Mouse (Mus musculus): ENCODE measurements around the gene Mllt3. TPM values are rescaled to one million over a fixed set of nuclear protein-coding genes. Genes with fewer than 3 reads are reported as not detected.

The Mllt3 gene
- polyA plus RNA-seq, 1 experiment, result 3.9 TPM

GRCm38 (mm10) chr4:87881583-87881982, 151.6 kb downstream of the Mllt3 start:
- DNase-seq (ENCODE audit: low read depth), result no peak

DNA sequence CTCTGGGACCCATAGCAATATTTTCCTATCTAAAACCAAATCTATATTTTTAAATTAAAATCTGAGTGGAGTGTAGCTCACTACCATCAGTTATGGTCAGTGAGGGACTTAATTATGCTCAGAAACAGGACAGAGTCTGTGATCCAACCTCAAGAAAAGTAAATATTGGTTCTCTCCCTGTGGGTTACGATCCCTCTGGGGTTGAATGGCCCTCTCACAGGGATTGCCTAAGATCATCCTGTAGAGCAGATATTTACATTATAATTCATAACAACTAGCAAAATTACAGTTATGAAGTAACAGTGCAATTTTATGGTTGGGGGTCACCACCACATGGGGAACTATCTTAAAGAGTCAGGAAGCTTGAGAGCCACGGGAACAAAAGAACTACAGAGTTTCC, 152.9 kb downstream of the Mllt3 start:
- no peak for DNase-seq (ENCODE audit: low read depth)

DNA sequence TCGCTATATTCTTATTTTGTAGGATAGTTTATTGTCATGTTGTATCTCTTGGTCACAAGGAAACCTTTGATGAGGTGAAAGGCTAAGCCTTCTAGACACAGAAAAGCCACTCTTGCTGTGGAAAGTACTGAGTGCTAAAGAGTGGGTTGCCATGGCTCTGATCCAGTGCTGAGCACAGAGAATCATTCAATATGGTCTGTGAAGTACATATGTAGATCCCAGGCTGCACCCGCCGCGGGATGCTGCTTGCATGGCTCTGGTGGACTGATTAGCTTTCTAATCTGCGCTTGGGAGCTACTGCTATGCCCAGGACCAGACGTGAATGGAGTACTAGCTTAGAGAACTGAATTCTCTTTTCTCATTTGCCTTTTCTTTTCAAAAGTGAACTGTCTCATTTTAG, 154.5 kb downstream of the Mllt3 start:
- no peak for DNase-seq (ENCODE audit: low read depth)

GRCm38 (mm10) chr4:87870563-87870962, 162.6 kb downstream of the Mllt3 start:
- peak; percentile 19 for DNase-seq (ENCODE audit: low read depth)

DNA sequence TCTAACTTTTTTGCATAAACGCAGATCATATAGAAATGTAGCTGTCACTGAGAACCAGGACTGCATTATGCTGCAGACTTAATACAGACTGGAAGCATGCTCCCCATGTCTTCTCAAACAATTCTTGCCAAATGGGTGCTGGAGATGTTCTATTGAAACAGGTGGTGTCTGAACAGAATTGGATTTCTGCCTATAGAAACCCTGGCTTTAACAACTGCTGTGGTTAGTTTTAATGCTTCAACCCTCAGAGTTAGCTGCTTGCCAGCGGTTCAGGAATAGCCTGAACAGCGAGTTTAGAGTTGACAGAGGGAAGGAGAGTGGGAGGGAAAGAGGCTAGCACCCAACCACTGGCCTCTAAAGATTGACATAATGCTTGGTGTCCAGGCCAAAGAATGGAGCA, 166.6 kb downstream of the Mllt3 start:
- DNase-seq (ENCODE audit: low read depth), result peak; percentile 89

DNA sequence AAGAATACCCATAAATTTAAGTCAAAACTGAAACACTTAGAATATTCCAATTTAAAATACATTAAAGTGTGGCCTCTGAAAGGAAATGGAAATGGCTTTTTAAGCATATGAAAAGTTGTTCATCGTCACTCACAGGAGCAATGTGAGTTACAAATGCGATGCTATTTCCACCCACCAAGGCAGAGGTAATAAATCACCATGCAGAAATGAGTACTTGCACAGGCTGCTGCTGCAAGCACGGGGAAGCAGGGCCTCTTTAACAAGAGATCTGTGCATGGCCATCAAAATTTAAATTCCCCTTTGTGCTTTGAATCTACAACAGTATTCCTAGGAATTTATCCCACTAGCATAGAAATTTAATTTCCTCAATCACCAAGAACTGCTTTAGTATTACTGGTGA, 167.3 kb downstream of the Mllt3 start:
- DNase-seq (ENCODE audit: low read depth), result no peak

DNA sequence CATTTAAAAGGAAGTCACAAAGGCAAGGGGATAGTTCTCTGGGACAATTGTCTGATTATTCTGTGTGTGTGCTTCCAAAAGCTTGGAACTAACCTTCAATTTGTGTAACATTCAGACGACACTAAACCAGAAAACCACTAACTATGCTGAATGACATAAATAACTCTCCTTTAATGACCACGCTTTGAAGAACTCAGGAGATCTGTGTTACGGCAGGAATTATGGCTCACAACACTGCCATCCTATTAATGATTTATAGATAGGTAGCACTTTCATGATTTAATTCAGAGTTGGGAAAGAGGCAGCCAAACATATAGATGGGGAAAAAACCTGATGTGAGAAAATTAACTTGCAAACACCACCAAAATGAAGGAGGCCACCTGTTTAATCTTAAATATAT, 168.1 kb downstream of the Mllt3 start:
- DNase-seq (ENCODE audit: low read depth), result no peak

DNA sequence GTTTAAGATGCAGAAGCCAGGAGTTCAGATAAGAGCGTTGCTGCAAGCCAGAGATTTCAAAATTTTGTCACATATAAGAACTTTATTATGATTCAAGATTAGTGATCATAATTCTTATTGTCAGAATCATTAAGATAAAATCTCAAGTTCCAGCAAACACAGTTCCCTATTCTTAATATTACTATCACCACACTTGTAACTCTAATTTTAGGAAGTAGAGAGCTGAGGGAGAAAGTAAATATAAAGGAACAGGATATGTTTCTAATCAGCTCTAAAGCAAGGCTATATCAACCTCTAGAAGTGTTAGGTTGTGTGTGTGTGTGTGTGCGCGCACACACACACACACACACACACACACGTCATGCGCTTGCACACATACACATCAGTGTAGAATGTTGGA, 170.0 kb downstream of the Mllt3 start:
- no peak for DNase-seq (ENCODE audit: low read depth)

GRCm38 (mm10) chr4:87860723-87861122, 172.4 kb downstream of the Mllt3 start:
- no peak for DNase-seq (ENCODE audit: low read depth)

DNA sequence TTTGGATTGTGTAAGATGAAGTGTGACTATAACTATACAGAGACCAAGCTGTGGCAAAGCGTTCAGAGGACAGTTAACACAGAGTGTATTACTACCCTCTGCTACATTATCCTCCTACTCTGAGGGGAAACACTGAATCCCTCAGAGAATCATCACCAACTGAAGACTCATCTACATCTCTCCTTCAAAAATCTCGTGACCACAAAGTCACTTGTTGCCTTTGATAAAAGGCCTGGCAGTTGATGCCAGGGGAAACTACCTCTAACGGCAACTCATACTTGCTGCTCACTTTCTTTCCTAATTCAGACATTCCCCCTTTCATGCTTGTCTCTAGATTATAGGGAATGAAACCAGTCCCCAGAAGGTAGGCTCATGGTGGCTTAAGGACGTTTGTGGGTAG, 174.0 kb downstream of the Mllt3 start:
- no peak for DNase-seq (ENCODE audit: low read depth)

DNA sequence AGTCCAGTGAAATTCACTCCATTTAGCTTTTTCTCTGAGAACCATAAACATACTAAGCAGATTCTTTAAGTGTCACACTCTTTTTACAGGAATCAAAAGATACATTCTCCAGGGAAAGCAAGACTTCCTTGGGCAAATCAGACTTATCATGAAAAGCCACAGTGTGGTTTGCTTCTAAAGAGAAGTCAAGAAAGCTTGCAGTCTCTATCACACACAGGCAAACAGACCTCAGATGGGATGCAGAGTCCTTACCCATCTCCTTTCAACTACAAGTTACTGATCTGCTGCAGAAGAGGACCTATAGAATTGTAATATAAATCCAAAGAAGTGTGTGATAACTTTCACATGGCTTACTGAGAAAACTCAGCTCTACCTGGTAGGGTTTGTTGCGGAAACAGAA, 175.2 kb downstream of the Mllt3 start:
- DNase-seq (ENCODE audit: low read depth), result no peak

DNA sequence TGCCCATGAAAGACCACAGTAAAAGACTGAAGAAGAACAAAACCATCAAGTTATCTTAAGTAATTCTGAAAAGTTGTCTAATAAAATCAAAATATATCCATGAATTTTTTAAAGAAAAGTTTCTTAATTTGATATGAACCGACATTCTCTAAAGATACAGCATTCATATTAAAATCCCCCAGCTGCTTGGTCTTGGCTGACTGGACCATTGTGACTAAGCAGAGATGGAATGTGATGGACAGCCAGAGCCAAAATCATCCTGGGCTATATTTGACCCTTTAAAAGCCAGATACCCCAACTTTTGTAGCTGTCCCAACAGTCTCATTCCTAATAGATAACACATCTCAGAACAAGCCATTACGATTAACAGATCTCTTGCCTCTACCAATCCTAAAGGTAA, 180.7 kb downstream of the Mllt3 start:
- no peak for DNase-seq (ENCODE audit: low read depth)

DNA sequence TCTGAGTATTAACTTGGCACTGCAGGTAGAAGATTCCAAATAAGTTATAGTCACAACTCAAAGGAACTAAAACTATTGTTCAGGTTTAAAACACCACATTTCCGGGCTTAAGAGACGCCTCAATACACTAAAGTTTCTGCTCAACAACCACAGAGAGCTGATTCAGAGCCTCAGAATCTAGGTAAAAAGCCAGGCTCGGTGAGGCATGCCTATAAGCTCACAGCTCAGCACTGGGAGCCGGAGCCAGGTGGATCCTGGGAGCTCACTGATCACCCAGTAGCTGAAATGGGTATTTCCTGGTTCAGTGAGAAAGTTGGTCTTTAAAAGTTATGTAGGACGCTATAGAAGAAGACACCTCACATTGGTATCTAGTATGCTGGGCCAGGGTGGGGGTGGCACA, 183.1 kb downstream of the Mllt3 start:
- DNase-seq (ENCODE audit: low read depth), result no peak

DNA sequence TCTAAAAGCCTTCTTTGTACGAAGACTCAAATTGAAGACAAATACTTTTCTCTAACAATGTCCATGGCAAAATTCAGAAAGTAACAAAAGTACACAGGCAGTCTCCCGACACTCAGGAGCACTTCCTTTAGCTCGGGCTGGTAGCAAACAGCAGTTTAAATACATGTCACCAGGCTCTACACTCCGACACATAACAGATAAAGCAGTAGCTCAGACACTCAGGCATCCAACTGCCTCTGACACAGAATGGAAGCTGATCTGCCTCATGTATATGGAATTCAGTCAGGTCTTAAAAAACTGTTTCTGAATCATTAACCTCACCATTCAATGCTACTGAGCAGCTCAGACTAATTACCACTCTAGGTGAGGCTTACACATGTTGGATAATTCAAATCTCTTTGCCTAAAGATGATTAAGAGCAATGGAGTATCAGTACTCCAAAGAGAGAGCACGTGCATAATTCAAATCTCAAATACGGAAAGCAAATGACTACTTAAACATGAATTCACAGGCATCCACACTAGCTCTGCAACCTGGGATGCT, 188.4 kb downstream of the Mllt3 start:
- no peak for DNase-seq (ENCODE audit: low read depth)

GRCm38 (mm10) chr4:87840210-87840910, 192.8 kb downstream of the Mllt3 start:
- DNase-seq (ENCODE audit: low read depth), result no peak

- DNase-seq (ENCODE audit: low read depth), result no peak
Measured at GRCm38 (mm10) chr4:87838716-87839115, 194.4 kb downstream of the Mllt3 start.

- DNase-seq (ENCODE audit: low read depth), result no peak
Measured at GRCm38 (mm10) chr4:87837471-87838361, 195.4 kb downstream of the Mllt3 start.

- DNase-seq (ENCODE audit: low read depth), result no peak
Measured at GRCm38 (mm10) chr4:87836257-87836656, 196.9 kb downstream of the Mllt3 start.

DNA sequence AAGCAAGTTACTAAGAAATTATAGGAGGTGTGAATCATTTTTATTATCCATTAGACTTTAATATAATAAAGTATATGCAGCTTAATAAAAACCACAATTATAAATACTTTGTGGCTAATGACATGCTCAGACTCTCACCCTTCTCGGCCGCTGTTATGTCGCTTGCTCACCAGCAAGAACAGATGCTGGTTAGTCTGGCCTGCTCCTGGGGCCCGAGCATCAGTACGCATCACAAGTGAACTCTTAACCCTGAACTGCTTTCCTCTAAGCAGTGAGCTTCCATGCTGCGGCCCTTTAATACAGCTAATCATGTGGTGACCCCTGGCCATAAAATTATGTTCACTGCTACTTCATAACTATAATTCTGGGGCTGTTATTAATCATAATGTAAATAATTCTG, 198.0 kb downstream of the Mllt3 start:
- DNase-seq (ENCODE audit: low read depth), result no peak

DNA sequence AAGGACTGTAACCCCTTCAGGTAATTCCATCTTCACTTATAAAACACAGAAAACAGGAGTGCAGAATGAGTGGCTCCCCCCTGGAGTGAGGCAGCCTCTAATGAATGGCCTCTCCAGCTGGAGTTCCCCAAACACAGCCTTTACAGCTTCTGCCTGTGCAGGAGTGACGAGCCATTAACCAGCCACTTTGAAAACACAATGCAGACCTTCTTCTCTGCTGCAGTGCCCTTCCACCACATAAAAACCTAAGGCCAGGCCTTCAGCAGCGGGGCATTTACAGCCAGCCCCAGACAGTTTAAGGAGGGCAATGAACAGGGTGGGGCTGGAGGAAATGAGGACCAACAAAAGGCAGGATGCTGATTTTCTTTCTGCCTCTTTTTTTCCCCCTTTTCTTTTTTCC, 198.9 kb downstream of the Mllt3 start:
- no peak for DNase-seq (ENCODE audit: low read depth)

DNA sequence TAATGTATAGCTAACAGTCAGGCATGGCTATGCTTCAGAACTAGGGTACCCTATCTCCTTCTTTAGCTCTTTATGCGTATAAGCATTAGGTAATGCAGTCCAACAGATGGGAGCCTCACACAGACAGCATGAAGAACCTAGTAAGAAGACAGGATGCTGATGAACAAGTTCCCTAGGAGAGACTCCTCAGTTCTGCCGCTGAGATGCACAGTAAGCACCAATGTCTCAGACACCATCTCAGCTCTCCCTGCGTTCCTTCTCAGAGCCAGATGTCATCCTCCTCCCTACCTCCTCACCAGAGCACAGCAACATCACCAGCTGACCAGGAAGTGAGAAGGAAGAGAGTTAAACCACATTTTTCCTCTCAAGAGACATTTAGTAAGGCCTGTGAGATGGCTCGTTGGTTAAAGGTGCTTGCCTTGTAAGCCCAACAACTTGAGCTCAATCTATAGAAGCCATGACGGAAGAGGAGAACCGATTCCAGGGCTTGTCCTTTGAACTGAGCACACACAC, 202.3 kb downstream of the Mllt3 start:
- DNase-seq (ENCODE audit: low read depth), result no peak

DNA sequence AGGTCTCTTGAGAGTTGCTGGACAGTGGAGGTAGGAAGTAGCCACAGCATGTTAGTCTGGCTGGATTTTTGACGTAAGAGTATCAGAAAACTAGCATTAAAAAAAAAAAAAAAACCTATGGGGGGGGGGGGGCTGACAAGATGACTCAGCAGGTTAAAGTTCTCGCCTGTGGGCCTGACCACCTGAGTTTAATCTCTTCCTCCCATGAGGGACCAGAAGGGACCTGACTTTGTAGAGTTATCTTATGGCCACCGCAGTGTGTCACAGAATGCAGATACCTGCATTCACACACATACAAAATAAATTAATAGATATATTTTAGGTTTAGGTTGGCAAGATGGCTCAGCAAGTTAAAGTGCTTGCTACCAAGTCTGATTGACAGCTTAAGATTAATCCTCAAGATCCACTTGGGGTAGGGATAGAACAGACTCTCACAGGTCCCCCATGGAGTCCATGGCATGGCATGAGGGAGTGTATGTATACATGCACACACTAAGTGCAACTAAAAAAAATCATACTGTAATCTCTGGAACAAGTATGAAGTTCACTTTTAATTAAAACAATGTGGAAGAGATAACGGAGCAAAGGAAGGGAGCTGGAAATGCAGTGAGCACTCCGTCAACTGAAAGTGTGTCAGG, 203.6 kb downstream of the Mllt3 start:
- DNase-seq (ENCODE audit: low read depth), result no peak
